ENCODE assay signal across 23 mouse cellular contexts in the genomic region with DNA sequence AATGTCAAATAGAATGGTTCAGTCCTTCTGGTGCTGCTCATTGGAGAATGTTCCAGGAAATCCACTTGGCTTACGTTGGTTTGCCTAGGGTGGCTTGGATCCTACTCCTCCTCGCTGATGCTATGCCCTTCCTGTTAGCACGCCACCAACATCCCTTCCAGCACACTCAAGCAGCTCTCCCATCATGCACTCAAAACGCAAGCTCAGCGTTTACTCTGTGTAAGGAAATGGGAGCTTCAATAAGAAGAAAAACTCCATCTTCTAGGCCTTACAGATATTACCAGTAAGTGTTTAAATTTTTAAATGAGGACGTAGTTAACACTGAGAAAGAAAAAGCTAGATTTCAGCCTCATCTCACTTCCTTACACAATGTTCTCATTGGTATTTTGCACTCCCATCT.
DNase-seq lines count a peak whose midpoint lies in the region; ATAC-seq and TF ChIP-seq lines count a peak whose summit lies in the region.
"Had no signal": no experiment of that assay in that cellular context is flagged by ENCODE, and none has a peak within 500 bp of the region (broad histone marks: within the 10 kb centered on the region; RNA-seq: fewer than 3 reads in every experiment).

No protein-coding gene starts in this region.

- TF ChIP-seq EP300 in CH12.LX (IDR thresholded peaks at IDR 0.05; ENCODE audit: low read length), result no peak

- intact Hi-C loops in heart, postnatal 36 days (cut with DNase I), result no loop called here

- no peaks in the 10 kb centered on the region for H3K79me2 ChIP-seq in CH12.LX (replicated peaks; ENCODE audit: control insufficient read depth, extremely low read depth, insufficient read depth, poor library complexity, severe bottlenecking)

- in situ Hi-C loops in CH12.LX (cut with MboI; ENCODE audit: low pct_ligation_motif_present, low pct_unique_long_range_greater_than_20kb, low sequenced_read_pairs), result no loop called here
- in situ Hi-C loops in ES-E14 (cut with MboI; ENCODE audit: low sequenced_read_pairs in 2 of 2, unreplicated experiment in 2 of 2), result no loop called here

- no peak overlapping the region for H3K4me2 ChIP-seq in CH12.LX (ENCODE audit: insufficient read depth, low read depth, poor library complexity, severe bottlenecking)

- H3K27ac ChIP-seq in CH12.LX (ENCODE audit: insufficient read depth, low read depth), result no peak overlapping the region
- H3K27ac ChIP-seq in ES-E14 (ENCODE audit: insufficient read depth, low read depth, low read length, poor library complexity, severe bottlenecking), result no peak overlapping the region

- TF ChIP-seq CTCF in CH12.LX (conservative IDR thresholded peaks at IDR 0.05 in 1 of 2, IDR thresholded peaks at IDR 0.05 in 1 of 2; ENCODE audit: low read depth in 2 of 2, low read length in 2 of 2), result no peak

- H3K9me3 ChIP-seq in CH12.LX (replicated peaks; ENCODE audit: low read length), result no peaks in the 10 kb centered on the region
- H3K9me3 ChIP-seq in ES-E14 (ENCODE audit: control insufficient read depth, insufficient read depth, low read depth, low read length), result no peaks in the 10 kb centered on the region
- H3K9me3 ChIP-seq: G1E had no signal

- peak; percentile 37 for DNase-seq in heart, adult 11 months
- DNase-seq in heart, postnatal 36 days, result no peak
- DNase-seq in CH12.LX (ENCODE audit: extremely low read depth) (no peak), ES-E14 (ENCODE audit: low read depth, low spot score) (no peak)
- DNase-seq in telencephalon, adult 2 months (ENCODE audit: low read depth, low spot score), result peak; percentile 1
- no peak for DNase-seq in spleen, postnatal 4 days (ENCODE audit: low spot score in 2 of 2)
- no peak for DNase-seq in layer of hippocampus, postnatal 10 days (ENCODE audit: low spot score in 2 of 2)
- DNase-seq: adrenal gland, adult 2 months; adrenal gland, adult 8-10 months; adrenal gland, postnatal 10 days; adrenal gland, postnatal 14 days; adrenal gland, postnatal 25 days; adrenal gland, postnatal 36 days; B cell, adult 2 months; cerebellum, adult 11 months; cerebellum, adult 11-12 months; cerebellum, adult 18-20 months; cerebellum, adult 2 months; cerebellum, adult 8-10 months had no signal

- H3K27me3 ChIP-seq in CH12.LX (replicated peaks), result no peaks in the 10 kb centered on the region

- no peak for TF ChIP-seq POLR2A in CH12.LX (IDR thresholded peaks at IDR 0.05; ENCODE audit: low read depth, low read length)

- dilution Hi-C loops in CH12.LX (cut with MboI; ENCODE audit: extremely low pct_ligation_motif_present, extremely low pct_unique_long_range_greater_than_20kb, low sequenced_read_pairs), result no loop called here

- ATAC-seq in CD4-positive, CD25-positive, alpha-beta regulatory T cell, adult 4 months, result no peak
- ATAC-seq: activated CD4-positive, CD25-positive, alpha-beta regulatory T cell, adult 4 months; Patski had no signal

- H3K4me1 ChIP-seq in CH12.LX (ENCODE audit: control insufficient read depth in 1 of 2, insufficient read depth in 2 of 2), result no peaks in the 10 kb centered on the region
- H3K4me1 ChIP-seq in ES-E14 (ENCODE audit: control insufficient read depth in 2 of 2, insufficient read depth in 2 of 2, low read length in 2 of 2, poor library complexity in 1 of 2), result 0 out of 4 replicates have a peak, but pooled peaks cover 0 to 1% of the 10 kb centered on the region in 2 experiments

- H3K36me3 ChIP-seq in CH12.LX (replicated peaks in 1 of 2; ENCODE audit: control insufficient read depth in 1 of 2, insufficient read depth in 1 of 2, low read length in 1 of 2) (no peaks in the 10 kb centered on the region), ES-E14 (ENCODE audit: control insufficient read depth, insufficient read depth, low read length, poor library complexity, severe bottlenecking) (no peaks in the 10 kb centered on the region)
- H3K36me3 ChIP-seq: G1E had no signal

- H3K4me3 ChIP-seq in CH12.LX (replicated peaks in 1 of 3; ENCODE audit: low read depth in 2 of 3, low read length in 2 of 3, poor library complexity in 1 of 3) (no peak overlapping the region), ES-E14 (ENCODE audit: insufficient read depth in 1 of 2, low read depth in 1 of 2, low read length in 2 of 2, poor library complexity in 1 of 2, severe bottlenecking in 1 of 2) (no peak overlapping the region)

- no peak for TF ChIP-seq RAD21 in CH12.LX (IDR thresholded peaks at IDR 0.05; ENCODE audit: low read depth, low read length)

- H3K9ac ChIP-seq in CH12.LX (ENCODE audit: insufficient read depth, low read depth) (no peak overlapping the region), ES-E14 (ENCODE audit: insufficient read depth, low read depth, low read length, poor library complexity, severe bottlenecking) (no peak overlapping the region)

TF ChIP-seq in CH12.LX, 34 proteins besides CTCF, POLR2A, EP300 and RAD21:
- TF ChIP-seq MEF2A (IDR thresholded peaks at IDR 0.05; ENCODE audit: borderline replicate concordance, low read depth, low read length) (no peak), MAFK (IDR thresholded peaks at IDR 0.05; ENCODE audit: insufficient replicate concordance, low read length) (peak; percentile 78)

TF ChIP-seq in ES-E14, 5 proteins besides CTCF, POLR2A, EP300 and RAD21:
- TF ChIP-seq MAFK (IDR thresholded peaks at IDR 0.05; ENCODE audit: insufficient read depth, low read depth, low read length), result peak; percentile 60; the same call in 1 of the 2 replicates
- no peak for TF ChIP-seq ZNF384 (IDR thresholded peaks at IDR 0.05; ENCODE audit: low read depth, low read length)

Comparison
In these comparisons a context has a peak if more than half of its experiments do, and no peak if none do; other contexts are left out.
1. DNase-seq: peak in heart, adult 11 months (single experiment) and telencephalon, adult 2 months (single experiment); none in heart, postnatal 36 days (0 of 2), CH12.LX (single experiment), ES-E14 (single experiment), spleen, postnatal 4 days (0 of 2) and layer of hippocampus, postnatal 10 days (0 of 2).